Mouse (Mus musculus) G1E (cell line): ENCODE data around the gene Wnt11.

ENCODE experiments used
- CTCF ChIP-seq: IDR thresholded peaks from 2 replicates; pipeline ENCODE4 v1.5.1; 2012; ENCODE audit warnings: low read depth, low read length, inconsistent platforms, mixed read lengths
- GATA1 ChIP-seq: IDR thresholded peaks from 2 replicates; pipeline ENCODE4 v1.6.1; 2012; ENCODE audit warnings: borderline replicate concordance, low read length, inconsistent platforms, mixed read lengths
- GATA2 ChIP-seq: IDR thresholded peaks from 2 replicates; pipeline ENCODE4 v1.6.1; 2012; ENCODE audit warnings: low read depth, low read length, inconsistent platforms, borderline replicate concordance
- POLR2AphosphoS5 ChIP-seq: IDR thresholded peaks from 2 replicates; pipeline ENCODE4 v1.6.1; 2012; ENCODE audit warnings: low read depth, low read length, inconsistent platforms; ENCODE audit not compliant: insufficient replicate concordance
- TAL1 ChIP-seq: conservative IDR thresholded peaks from 2 replicates; pipeline ENCODE4 v1.6.1; 2012; ENCODE audit warnings: low read depth, low read length, inconsistent platforms, mixed read lengths

DNA sequence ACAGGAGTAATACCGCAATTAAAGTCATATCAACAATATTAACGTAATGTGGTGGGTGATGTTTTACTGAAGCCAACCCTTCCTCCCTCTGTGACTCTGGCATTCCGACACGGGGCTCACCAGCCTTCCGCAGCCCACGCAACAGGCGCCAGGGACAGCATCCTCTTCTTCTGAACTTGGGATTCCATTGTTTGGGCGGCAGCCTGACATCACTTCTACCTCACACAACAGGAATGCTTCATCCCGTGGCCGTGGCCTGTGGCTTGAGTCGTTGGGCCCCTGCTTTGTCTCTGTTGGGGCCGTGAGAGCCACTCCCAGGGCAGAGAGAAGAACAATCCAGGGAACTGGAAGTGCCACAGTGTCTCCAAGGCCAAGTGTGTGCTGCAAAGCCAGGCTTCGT lies 41.2 kb downstream of the Wnt11 start:
- TF ChIP-seq CTCF (no peak), GATA1 (no peak), POLR2AphosphoS5 (no peak), TAL1 (no peak), GATA2 (no peak)
